Mouse (Mus musculus) brain, embryonic 14.5 days (tissue): Measurements from ENCODE around the gene Tmem54.

Experiments
- CTCF ChIP-seq: fragments of 200-500 bp; IDR thresholded peaks from 2 replicates; pipeline ENCODE4 v1.5.1; 2012; ENCODE audit warnings: inconsistent platforms, mild to moderate bottlenecking, moderate library complexity, borderline replicate concordance; ENCODE audit not compliant: insufficient read depth, insufficient read length; ENCODE audit errors: extremely low read depth
- POLR2A ChIP-seq: fragments of 200-500 bp; IDR thresholded peaks from 2 replicates; pipeline ENCODE4 v1.6.1; 2012; ENCODE audit warnings: mild to moderate bottlenecking, inconsistent platforms, borderline replicate concordance; ENCODE audit not compliant: poor library complexity, insufficient read depth, insufficient read length, severe bottlenecking; ENCODE audit errors: extremely low read depth

DNA sequence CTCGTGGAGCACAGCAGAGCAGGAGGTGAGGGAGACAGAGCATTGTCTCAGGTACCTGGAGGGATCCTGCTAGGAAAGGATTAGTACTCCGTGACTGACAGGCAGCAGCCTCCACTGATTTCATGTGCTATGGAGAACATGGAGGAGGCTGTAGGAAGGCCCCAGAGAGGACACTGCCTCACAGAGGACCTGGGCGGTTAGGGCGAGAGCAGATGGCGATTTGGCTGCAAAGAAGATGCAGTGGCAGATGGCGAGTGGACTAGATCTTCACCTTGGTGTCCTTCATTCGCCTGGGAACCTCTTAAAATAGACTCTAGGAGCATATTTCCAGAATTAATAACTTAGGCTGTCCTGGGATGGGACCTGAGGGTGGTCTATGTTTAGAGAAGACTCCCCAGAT lies 24.3 kb upstream of the Tmem54 start:
- TF ChIP-seq CTCF (no peak), POLR2A (no peak)
